Mouse (Mus musculus) monocyte, adult 2 months (primary cell): Measurements from ENCODE around the gene Card6.

ENCODE experiments used
- DNase-seq, 2 experiments: peaks; one replicate each; pipeline ENCODE4 v3.0.0; 2022; ENCODE audit warnings: low spot score in 2 of 2, low read depth in 1 of 2

Card6 gene

GRCm38 (mm10) chr15:5090131-5090530 is 18.2 kb downstream of the Card6 start:
- DNase-seq, result no peak

- no peak for DNase-seq
These were observed 19.3 kb downstream of the Card6 start for GRCm38 (mm10) chr15:5088850-5089608.

- DNase-seq, result no peak
These were observed 22.2 kb downstream of the Card6 start for GRCm38 (mm10) chr15:5086162-5086561.

- no peak for DNase-seq
These were observed 27.1 kb downstream of the Card6 start for GRCm38 (mm10) chr15:5081235-5081634.

GRCm38 (mm10) chr15:5068801-5069518 is 39.4 kb downstream of the Card6 start:
- no peak for DNase-seq

GRCm38 (mm10) chr15:5063635-5064034 is 44.7 kb downstream of the Card6 start, which contains the start of gene C7:
TSS of gene C7 (minus strand) at chr15:5063740.
- DNase-seq, result no peak
